Mouse (Mus musculus) heart, embryonic 12.5 days (tissue): ENCODE data around the gene Urm1. TPM values are rescaled to one million over a fixed set of nuclear protein-coding genes. Genes with fewer than 3 reads are reported as not detected.

ENCODE experiments used
- ATAC-seq: fragments of 200-750 bp; cut with Nextera tagmentation; 2 replicates; pipeline ENCODE4 v1.8.0; 2017; ENCODE audit warnings: moderate TSS enrichment, moderate library complexity; ENCODE audit not compliant: insufficient number of reproducible peaks, low FRiP score
- H3K27ac ChIP-seq: fragments of 300-500 bp; sonication (generic); 2 replicates; pipeline ENCODE4 v1.5.1; 2016; ENCODE audit warnings: mild to moderate bottlenecking, moderate library complexity; ENCODE audit not compliant: poor library complexity, severe bottlenecking
- H3K27me3 ChIP-seq: fragments of 300-500 bp; sonication (generic); replicated peaks from 2 replicates; pipeline ENCODE4 v1.6.1; 2016; ENCODE audit warnings: mild to moderate bottlenecking, moderate library complexity
- H3K36me3 ChIP-seq: fragments of 300-500 bp; sonication (generic); 2 replicates; pipeline ENCODE4 v1.6.1; 2016; ENCODE audit warnings: mild to moderate bottlenecking, moderate library complexity
- H3K4me1 ChIP-seq: fragments of 300-500 bp; sonication (generic); replicated peaks from 2 replicates; pipeline ENCODE4 v1.6.1; 2016; ENCODE audit warnings: mild to moderate bottlenecking
- H3K4me2 ChIP-seq: fragments of 300-500 bp; sonication (generic); 2 replicates; pipeline ENCODE4 v1.6.1; 2016; ENCODE audit warnings: mild to moderate bottlenecking, moderate library complexity
- H3K4me3 ChIP-seq: fragments of 300-500 bp; sonication (generic); 2 replicates; pipeline ENCODE4 v1.5.1; 2016; ENCODE audit warnings: mild to moderate bottlenecking
- H3K9ac ChIP-seq: fragments of 300-500 bp; sonication (generic); 2 replicates; pipeline ENCODE4 v1.6.1; 2016; ENCODE audit warnings: mild to moderate bottlenecking, moderate library complexity
- H3K9me3 ChIP-seq: fragments of 300-500 bp; sonication (generic); replicated peaks from 2 replicates; pipeline ENCODE4 v1.6.1; 2016; ENCODE audit warnings: mild to moderate bottlenecking, moderate library complexity
- WGBS: fragments of 180-500 bp; shearing (Covaris S2); methylation state at CpG from one replicate; pipeline ENCODE4 v1.1.7; 2016; 5-methylcytosine and 5-hydroxymethylcytosine counted together
- polyA plus RNA-seq: library from polyadenylated mRNA; unstranded; fragments of >200 nt; fragmentation: Nextera tagmentation; extraction: Ambion mirVana; gene quantifications from 2 replicates; pipeline ENCODE4 v1.2.1, GENCODE M21; 2016

Urm1 gene
- polyA plus RNA-seq, 1 experiment from 2014 or later = 15.6 TPM

DNA sequence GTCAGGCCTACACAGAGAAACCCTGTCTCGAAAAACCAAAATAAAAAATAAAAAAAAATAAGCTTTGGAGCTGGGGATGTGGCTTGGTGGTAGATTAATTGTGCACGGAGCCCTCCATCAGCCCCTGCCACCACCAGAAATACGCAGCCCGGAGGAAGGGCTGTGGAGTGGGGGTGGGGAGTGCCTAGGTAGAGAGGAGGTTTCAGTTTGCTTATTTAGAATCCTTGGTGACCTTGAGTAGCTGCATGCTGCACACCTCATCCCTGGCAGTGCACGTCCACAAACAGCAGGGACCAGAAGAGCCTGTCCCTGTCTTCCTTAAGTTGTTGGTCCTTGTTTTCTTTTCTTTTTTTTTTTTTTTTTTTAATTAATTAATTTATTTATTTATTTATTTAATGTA lies 13.9 kb downstream of the Urm1 start:
- Histone ChIP-seq H3K27me3 (no peaks in the 10 kb centered on the region), H3K4me1 (no peaks in the 10 kb centered on the region), H3K4me3 (no peak overlapping the region), H3K9ac (no peak overlapping the region), H3K36me3 (peaks cover 48% of the 10 kb centered on the region), H3K9me3 (no peaks in the 10 kb centered on the region), H3K27ac (no peak overlapping the region), H3K4me2 (no peak overlapping the region)
- 92% methylated on average over 5 of the region's 5 CpGs for WGBS
- ATAC-seq = no peak

DNA sequence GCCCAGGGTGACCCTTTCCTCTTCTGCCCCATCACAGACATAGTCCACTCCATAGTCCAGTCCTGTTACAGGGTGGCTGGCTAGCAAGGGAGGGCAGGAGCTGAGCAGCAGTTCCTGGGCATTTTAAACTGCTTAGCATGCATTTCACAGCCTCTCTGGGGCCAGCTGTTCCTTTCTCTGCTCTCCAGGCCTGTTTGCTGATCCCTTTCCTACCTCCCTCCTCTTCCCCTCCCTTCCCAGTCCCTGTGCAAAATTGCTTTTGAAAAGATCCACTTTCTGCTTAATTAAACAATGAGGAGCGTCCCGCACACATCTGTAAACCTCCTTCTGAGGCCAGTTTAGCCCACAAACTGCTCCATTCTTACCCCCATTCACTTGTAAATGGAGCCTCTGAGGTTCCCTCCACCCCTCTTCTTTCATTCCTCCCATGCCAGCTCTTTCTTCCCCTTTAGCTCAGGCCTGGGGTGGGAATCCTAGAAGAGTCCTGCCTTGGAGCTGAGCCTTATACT lies 15.6 kb downstream of the Urm1 start:
- no peak for ATAC-seq
- H3K36me3 ChIP-seq = peaks cover 57% of the 10 kb centered on the region

DNA sequence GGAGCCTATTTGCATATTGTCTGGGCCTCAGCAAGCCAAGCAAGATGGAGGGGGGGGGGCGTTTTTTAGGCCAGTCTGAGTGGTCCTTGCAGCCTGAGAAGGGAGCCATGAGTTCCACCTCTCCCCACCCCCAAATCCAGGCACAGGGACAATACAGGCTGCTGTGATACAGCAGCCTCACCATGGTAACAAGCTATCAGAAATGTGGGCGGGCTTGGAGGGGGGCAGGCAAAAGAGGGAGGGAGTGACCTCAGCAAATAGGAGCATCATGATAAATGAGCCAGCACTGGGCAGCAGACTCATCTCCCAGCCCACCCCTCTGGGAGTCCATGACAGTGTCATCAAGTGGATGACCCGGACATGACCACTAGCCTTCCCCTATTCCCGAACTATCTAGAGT lies 19.6 kb downstream of the Urm1 start:
- ATAC-seq = no peak
- Histone ChIP-seq H3K36me3 (peaks cover 67% of the 10 kb centered on the region), H3K4me3 (no peak overlapping the region)

More for the DNA sequence above, 15.6 kb downstream of the Urm1 start:
- 76% methylated on average over 2 of the region's 2 CpGs for WGBS
- Histone ChIP-seq H3K9ac (no peak overlapping the region), H3K27me3 (no peaks in the 10 kb centered on the region), H3K27ac (no peak overlapping the region), H3K4me2 (no peak overlapping the region), H3K4me3 (no peak overlapping the region), H3K4me1 (peaks cover under 1% of the 10 kb centered on the region; the same call in 1 of the 2 replicates), H3K9me3 (no peaks in the 10 kb centered on the region)

DNA sequence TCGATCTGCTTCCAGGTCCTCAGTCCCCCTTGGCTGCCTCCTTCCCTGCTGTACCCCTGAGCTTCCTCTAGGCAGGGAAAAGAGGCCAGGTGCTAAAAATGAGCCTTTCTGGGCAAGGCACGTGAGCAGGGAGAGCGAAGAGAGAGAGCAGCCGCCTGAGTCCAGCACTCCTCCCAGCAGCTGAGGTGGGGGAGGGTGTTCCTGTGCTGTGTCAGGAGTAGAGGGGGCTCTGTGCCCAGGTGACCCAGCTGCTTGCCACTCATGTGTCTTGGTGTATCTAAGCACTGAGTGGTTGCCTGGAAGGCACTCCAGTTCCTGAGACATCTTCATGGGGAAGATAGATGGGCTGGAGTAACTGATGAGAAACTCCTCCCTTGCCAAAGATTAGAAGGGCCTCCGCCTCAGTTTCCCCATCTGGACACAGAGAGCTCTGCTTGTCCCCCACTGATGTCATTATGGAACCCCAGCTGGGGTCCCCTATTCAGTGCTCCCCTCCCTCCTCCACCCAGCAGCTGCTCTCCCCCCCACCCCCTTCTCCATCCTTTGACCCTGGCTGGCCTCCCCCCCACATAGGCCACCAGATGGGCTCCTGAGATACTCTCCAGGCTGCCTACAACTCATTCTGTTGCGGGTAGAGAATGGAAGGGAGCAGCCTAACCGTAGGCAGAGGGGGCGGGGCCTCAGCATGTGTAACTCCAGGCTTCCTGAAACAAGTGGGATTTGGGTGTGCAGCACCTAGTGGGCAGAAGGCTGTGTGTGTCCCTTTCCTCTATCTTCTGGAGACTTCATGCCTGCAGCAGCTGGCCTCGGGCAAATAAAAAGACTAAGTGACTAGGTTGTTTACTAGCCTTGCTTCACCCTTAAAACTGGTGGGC lies 23.6 kb downstream of the Urm1 start:
- WGBS = 66% methylated on average over 9 of the region's 9 CpGs
- no peak overlapping the region for H3K9ac ChIP-seq
- no peak; the same call in 1 of the 2 replicates for ATAC-seq
- H3K4me2 ChIP-seq = no peak overlapping the region
- H3K4me3 ChIP-seq = no peak overlapping the region
- peaks cover 42% of the 10 kb centered on the region for H3K36me3 ChIP-seq
- no peaks in the 10 kb centered on the region for H3K9me3 ChIP-seq
- peaks cover 66% of the 10 kb centered on the region for H3K27me3 ChIP-seq
- H3K27ac ChIP-seq = no peak overlapping the region
- H3K4me1 ChIP-seq = peaks cover 18% of the 10 kb centered on the region

More for the DNA sequence above, 19.6 kb downstream of the Urm1 start:
- no peak overlapping the region for H3K27ac ChIP-seq
- H3K9ac ChIP-seq = no peak overlapping the region
- no peak overlapping the region for H3K4me2 ChIP-seq
- H3K27me3 ChIP-seq = peaks cover 26% of the 10 kb centered on the region
- 41% methylated on average over 4 of the region's 4 CpGs for WGBS
- peaks cover 4% of the 10 kb centered on the region; the same call in 1 of the 2 replicates for H3K4me1 ChIP-seq
- H3K9me3 ChIP-seq = no peaks in the 10 kb centered on the region

DNA sequence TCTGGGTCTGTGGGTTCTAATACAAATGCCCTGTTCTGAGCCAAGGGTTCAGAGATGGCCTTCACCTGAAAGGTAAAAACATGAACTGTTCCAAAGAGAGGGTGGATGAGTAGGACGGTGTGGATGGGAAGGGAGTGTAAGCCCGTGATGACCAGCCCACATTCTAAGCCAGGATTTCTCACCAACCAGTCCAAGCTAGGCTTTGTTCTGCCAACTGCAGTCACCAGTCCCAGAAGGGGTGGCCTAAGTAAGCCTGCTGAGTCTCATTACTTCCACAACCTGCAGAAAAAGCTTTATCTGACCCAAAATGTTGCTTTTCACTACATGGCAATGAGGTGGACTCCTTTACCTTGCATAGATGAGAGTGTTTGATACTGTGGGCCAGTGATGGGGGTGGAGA lies 24.2 kb downstream of the Urm1 start:
- Histone ChIP-seq H3K4me3 (no peak overlapping the region), H3K4me2 (no peak overlapping the region), H3K9me3 (no peaks in the 10 kb centered on the region), H3K27ac (no peak overlapping the region), H3K4me1 (peaks cover 18% of the 10 kb centered on the region), H3K27me3 (peaks cover 73% of the 10 kb centered on the region), H3K36me3 (peaks cover 36% of the 10 kb centered on the region), H3K9ac (no peak overlapping the region)
- no peak for ATAC-seq
- whole genome bisulfite sequencing = 85% methylated on average over 2 of the region's 2 CpGs

DNA sequence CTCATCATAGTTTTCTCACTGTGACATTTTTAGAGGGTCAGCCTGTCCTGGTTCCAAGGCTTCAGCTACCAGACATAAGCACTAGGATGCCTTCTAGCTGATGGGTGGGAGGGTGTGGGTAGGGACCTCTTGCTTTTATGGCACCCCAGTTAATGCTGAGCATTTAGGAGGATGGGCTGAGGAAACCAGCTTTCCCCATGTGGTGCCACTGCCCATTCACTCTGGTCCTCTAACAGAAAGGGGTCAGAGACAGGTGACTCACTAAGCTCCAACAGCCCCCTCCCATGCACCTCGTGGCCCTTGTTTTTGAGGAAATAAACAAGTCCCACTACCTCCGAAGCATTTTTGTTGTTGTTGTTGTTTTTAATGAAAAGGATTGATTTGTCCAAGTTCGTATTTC lies 24.8 kb downstream of the Urm1 start:
- Histone ChIP-seq H3K27me3 (peaks cover 77% of the 10 kb centered on the region), H3K4me1 (peaks cover 18% of the 10 kb centered on the region), H3K36me3 (peaks cover 30% of the 10 kb centered on the region), H3K9ac (no peak overlapping the region), H3K4me3 (no peak overlapping the region), H3K9me3 (no peaks in the 10 kb centered on the region), H3K4me2 (no peak overlapping the region), H3K27ac (no peak overlapping the region)
- 29% methylated on average over 3 of the region's 3 CpGs for WGBS
- no peak for ATAC-seq

DNA sequence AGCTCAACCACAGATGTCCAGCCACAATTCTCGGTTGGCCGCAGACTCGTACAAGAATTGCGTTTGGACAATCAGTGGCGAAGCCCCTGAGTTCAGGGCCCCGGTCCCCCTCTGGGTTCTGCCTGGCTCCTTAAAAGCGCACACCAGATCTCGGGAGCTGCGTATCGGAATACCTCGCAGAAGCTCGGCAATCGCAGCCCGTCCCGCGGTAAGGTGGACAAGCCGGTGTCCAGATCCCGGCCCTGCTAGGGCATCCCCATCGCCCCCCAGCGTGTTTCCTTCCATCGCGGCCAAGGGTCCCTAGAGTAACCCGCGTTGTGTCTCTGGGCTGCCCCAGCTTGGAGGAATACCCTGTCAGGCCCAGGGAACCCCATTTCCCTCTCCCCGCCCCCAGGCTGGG lies 25.8 kb downstream of the Urm1 start:
- Histone ChIP-seq H3K27ac (no peak overlapping the region), H3K4me3 (peak overlapping the region; percentile 36), H3K4me2 (peak overlapping the region; percentile 63), H3K36me3 (peaks cover 30% of the 10 kb centered on the region), H3K9ac (0 out of 2 replicates have a peak overlapping the region, but pooled peaks have one; percentile 5), H3K4me1 (peaks cover 16% of the 10 kb centered on the region), H3K27me3 (peaks cover 81% of the 10 kb centered on the region), H3K9me3 (no peaks in the 10 kb centered on the region)
- ATAC-seq = no peak
- WGBS = 11% methylated on average over 25 of the region's 25 CpGs

DNA sequence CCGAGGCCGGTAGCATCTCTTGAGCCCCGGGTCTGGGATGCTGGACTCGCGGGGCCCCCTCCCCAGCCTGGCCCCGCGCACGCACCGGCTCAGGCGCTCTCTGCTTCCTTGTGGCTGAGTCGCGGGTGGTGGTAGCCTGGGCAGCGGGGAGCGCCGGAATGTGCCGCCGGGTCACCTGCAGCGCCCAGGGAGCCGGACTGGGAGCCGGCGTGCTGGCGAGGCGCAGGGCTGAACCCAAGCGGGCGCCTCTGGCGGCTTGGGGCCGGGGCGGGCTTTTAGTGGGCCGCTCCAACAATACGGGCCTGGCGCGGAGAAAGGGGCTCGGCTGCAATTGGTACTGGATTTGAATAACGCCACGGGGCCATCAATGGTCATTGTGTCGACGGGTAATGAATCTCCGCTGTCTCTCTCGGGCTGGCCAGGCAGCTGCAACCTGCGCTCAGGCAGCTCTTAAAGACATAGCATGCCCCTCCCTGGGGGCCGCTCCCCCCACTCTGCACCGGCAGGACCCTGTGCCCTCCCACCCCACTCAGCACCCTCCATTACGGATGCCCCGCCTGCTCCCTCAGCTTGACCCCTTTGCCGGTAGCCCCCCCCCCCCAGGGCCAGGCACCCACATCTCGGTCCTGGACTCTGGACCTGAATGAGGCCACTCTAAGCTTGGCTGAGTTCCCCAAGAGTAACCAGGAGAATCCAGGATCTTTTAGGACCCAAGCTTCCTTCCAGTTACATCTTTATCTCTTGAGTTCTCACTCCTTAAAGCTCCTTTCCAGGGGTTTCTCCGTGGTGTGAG lies 26.4 kb downstream of the Urm1 start:
- Histone ChIP-seq H3K9me3 (no peaks in the 10 kb centered on the region), H3K36me3 (peaks cover 29% of the 10 kb centered on the region), H3K4me2 (peak overlapping the region; percentile 63), H3K27me3 (peaks cover 81% of the 10 kb centered on the region), H3K9ac (peak overlapping the region; percentile 5; the same call in 1 of the 2 replicates), H3K27ac (no peak overlapping the region), H3K4me3 (peak overlapping the region; percentile 36), H3K4me1 (peaks cover 14% of the 10 kb centered on the region)
- no peak for ATAC-seq
- WGBS = 7% methylated on average over 47 of the region's 47 CpGs

DNA sequence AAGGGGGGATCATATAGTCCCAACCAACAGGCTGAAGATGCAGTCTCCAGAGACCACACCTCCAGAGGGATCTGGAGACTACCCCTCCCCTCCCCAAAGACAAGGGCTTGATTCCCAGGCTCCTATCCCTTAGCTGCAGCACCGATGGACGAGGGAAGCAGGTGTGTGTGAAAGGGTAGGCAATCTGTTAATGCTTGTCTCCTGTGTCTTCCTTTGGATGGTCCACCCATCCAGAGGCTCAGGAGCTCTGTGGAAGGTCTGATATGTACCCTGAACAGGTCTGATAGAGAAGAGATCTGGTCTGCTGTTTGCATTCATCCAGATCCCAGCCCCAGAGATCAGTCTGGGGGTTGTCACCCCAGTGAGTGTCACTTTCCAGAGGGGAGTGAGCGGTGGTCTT lies 27.0 kb downstream of the Urm1 start:
- peaks cover 14% of the 10 kb centered on the region for H3K4me1 ChIP-seq
- no peak for ATAC-seq
- H3K4me2 ChIP-seq = no peak overlapping the region
- 45% methylated on average over 3 of the region's 3 CpGs for WGBS
- H3K9me3 ChIP-seq = no peaks in the 10 kb centered on the region
- no peak overlapping the region for H3K9ac ChIP-seq
- peaks cover 83% of the 10 kb centered on the region for H3K27me3 ChIP-seq
- H3K27ac ChIP-seq = no peak overlapping the region
- H3K36me3 ChIP-seq = peaks cover 24% of the 10 kb centered on the region
- no peak overlapping the region for H3K4me3 ChIP-seq

DNA sequence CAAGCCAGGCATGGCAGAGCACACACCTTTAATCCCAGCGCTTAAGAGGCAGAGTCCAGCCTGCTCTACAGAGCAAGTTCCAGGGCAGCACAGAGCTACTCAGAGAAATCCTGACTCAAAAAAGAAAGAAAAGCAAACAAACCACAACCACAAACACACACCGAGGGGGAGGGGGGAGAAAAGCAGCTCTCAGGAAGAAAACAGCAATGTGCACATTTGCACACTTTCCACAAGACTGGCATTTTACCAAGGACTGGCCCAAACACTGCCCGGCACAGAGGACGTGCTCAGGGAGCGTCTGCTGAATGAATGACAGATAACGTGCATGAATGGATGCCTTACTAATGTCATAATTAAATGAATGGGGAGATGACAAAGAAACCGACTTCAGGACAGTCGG lies 29.2 kb downstream of the Urm1 start:
- peaks cover 14% of the 10 kb centered on the region for H3K4me1 ChIP-seq
- H3K9ac ChIP-seq = no peak overlapping the region
- H3K27me3 ChIP-seq = peaks cover 63% of the 10 kb centered on the region
- H3K4me3 ChIP-seq = no peak overlapping the region
- WGBS = 70% methylated on average over 8 of the region's 8 CpGs
- no peak for ATAC-seq
- no peaks in the 10 kb centered on the region for H3K9me3 ChIP-seq
- H3K27ac ChIP-seq = no peak overlapping the region
- no peak overlapping the region for H3K4me2 ChIP-seq
- 0 out of 2 replicates have a peak, but pooled peaks cover 3% of the 10 kb centered on the region for H3K36me3 ChIP-seq
